Comparison of ENCODE assay signal across 19 mouse cellular contexts in the genomic region with DNA sequence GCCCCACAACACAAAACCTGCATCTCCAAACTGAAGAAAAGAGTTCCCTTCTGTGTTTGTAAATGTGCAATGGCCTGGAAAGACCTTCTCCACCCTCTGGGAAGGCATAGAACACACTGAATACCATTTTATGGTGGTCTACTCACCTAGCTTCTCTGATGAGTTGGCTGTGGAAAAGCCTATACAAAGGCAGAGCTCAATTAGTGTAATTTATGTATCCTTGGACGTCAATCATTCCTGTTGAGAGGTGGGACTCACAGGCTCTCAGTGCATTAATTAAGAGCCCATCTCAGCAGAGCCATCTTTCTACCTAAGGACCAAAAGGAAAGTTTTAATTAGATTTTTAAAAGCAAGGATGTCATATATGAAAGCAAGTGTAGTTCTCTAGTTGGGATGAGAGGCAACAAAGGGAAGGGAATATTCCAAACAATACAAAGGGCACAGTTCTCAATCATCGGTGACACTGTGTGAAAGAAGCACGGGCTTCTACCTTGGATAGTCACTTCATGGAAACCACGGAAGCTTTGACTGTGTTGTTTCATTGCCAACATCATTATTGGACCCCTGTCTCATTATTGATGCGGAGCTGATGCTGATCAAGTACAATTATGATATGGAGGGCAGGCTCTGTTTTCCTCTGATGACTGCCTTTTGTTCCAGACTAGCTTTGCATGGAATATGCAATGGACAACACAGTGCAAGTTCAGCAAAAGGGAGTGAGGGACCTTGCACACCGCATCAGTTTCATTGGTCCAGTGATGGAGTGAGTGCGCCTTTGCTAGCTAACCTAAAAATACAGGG.
DNase-seq lines count a peak whose midpoint lies in the region; ATAC-seq lines count a peak whose summit lies in the region.
"Had no signal": no experiment of that assay in that cellular context is flagged by ENCODE, and none has a peak within 500 bp of the region (broad histone marks: within the 10 kb centered on the region; RNA-seq: fewer than 3 reads in every experiment).

No protein-coding gene starts in this region.

- no peak overlapping the region for H3K9ac ChIP-seq in midbrain, embryonic 13.5 days (replicated peaks)
- no peak overlapping the region for H3K9ac ChIP-seq in midbrain, embryonic 11.5 days (ENCODE audit: low read length)
- no peak overlapping the region for H3K9ac ChIP-seq in forebrain, embryonic 13.5 days
- H3K9ac ChIP-seq in hindbrain, embryonic 12.5 days, result no peak overlapping the region
- H3K9ac ChIP-seq: embryonic facial prominence, embryonic 15.5 days; heart, embryonic 12.5 days had no signal

- DNase-seq in midbrain, embryonic 11.5 days (ENCODE audit: low spot score, missing footprints), result no peak
- DNase-seq in retina, postnatal 1 day, result peak; percentile 57
- DNase-seq in cerebellum, adult 18-20 months, result no peak
- DNase-seq in gastrocnemius, adult 8-10 months (ENCODE audit: low spot score in 2 of 2), result no peak
- DNase-seq: cerebellum, adult 9-10 months; heart, postnatal 14 days; kidney, adult 2 months; kidney, postnatal 14 days; lung, adult 18-20 months; lung, postnatal 14 days; right cerebral cortex, adult 18-20 months had no signal

- WGBS in midbrain, embryonic 13.5 days, result 68% methylated on average over 7 of the region's 7 CpGs
- WGBS in midbrain, embryonic 11.5 days, result 75% methylated on average over 7 of the region's 7 CpGs
- 37% methylated on average over 7 of the region's 7 CpGs for WGBS in forebrain, embryonic 13.5 days
- WGBS in hindbrain, embryonic 12.5 days, result 60% methylated on average over 7 of the region's 7 CpGs

- no peak overlapping the region for H3K4me2 ChIP-seq in midbrain, embryonic 13.5 days (replicated peaks)
- H3K4me2 ChIP-seq in midbrain, embryonic 11.5 days, result no peak overlapping the region
- H3K4me2 ChIP-seq in forebrain, embryonic 13.5 days, result peak overlapping the region; percentile 14; the same call in 1 of the 2 replicates
- H3K4me2 ChIP-seq in hindbrain, embryonic 12.5 days (replicated peaks), result no peak overlapping the region
- H3K4me2 ChIP-seq: embryonic facial prominence, embryonic 15.5 days; heart, embryonic 12.5 days; liver, embryonic 11.5 days had no signal

- H3K27ac ChIP-seq in midbrain, embryonic 13.5 days, result 0 out of 2 replicates have a peak overlapping the region, but pooled peaks have one; percentile 46
- no peak overlapping the region for H3K27ac ChIP-seq in midbrain, embryonic 11.5 days (ENCODE audit: low read depth, low read length)
- no peak overlapping the region for H3K27ac ChIP-seq in forebrain, embryonic 13.5 days
- peak overlapping the region; percentile 35; the same call in 1 of the 2 replicates for H3K27ac ChIP-seq in hindbrain, embryonic 12.5 days
- H3K27ac ChIP-seq: embryonic facial prominence, embryonic 15.5 days; limb, embryonic 10.5 days had no signal

- no peak overlapping the region for H3K4me3 ChIP-seq in midbrain, embryonic 13.5 days (replicated peaks)
- H3K4me3 ChIP-seq in midbrain, embryonic 11.5 days (ENCODE audit: low read depth, low read length), result no peak overlapping the region
- no peak overlapping the region for H3K4me3 ChIP-seq in forebrain, embryonic 13.5 days
- H3K4me3 ChIP-seq in hindbrain, embryonic 12.5 days, result no peak overlapping the region
- H3K4me3 ChIP-seq: embryonic facial prominence, embryonic 15.5 days; heart, embryonic 12.5 days; limb, embryonic 10.5 days had no signal

- ATAC-seq in midbrain, embryonic 13.5 days, result no peak
- ATAC-seq in midbrain, embryonic 11.5 days (ENCODE audit: low FRiP score), result no peak
- ATAC-seq in forebrain, embryonic 13.5 days, result peak; percentile 70
- peak; percentile 58; the same call in 1 of the 2 replicates for ATAC-seq in hindbrain, embryonic 12.5 days (ENCODE audit: low FRiP score)
- ATAC-seq: inflammation-experienced regulatory T-cells, adult 6 months had no signal

- H3K27me3 ChIP-seq in midbrain, embryonic 13.5 days, result no peaks in the 10 kb centered on the region
- H3K27me3 ChIP-seq in midbrain, embryonic 11.5 days (ENCODE audit: control insufficient read depth, insufficient read depth, low read length), result no peaks in the 10 kb centered on the region
- H3K27me3 ChIP-seq in forebrain, embryonic 13.5 days, result peaks cover 4% of the 10 kb centered on the region; the same call in 1 of the 2 replicates
- no peaks in the 10 kb centered on the region for H3K27me3 ChIP-seq in hindbrain, embryonic 12.5 days
- H3K27me3 ChIP-seq: embryonic facial prominence, embryonic 15.5 days; heart, embryonic 12.5 days had no signal

- H3K36me3 ChIP-seq in midbrain, embryonic 13.5 days, result no peaks in the 10 kb centered on the region
- no peaks in the 10 kb centered on the region for H3K36me3 ChIP-seq in midbrain, embryonic 11.5 days (ENCODE audit: control insufficient read depth, insufficient read depth, low read length)
- no peaks in the 10 kb centered on the region for H3K36me3 ChIP-seq in forebrain, embryonic 13.5 days (ENCODE audit: poor library complexity, severe bottlenecking)
- no peaks in the 10 kb centered on the region for H3K36me3 ChIP-seq in hindbrain, embryonic 12.5 days
- H3K36me3 ChIP-seq: embryonic facial prominence, embryonic 15.5 days; heart, embryonic 12.5 days; limb, embryonic 10.5 days had no signal

- no peaks in the 10 kb centered on the region for H3K4me1 ChIP-seq in midbrain, embryonic 13.5 days (replicated peaks)
- H3K4me1 ChIP-seq in midbrain, embryonic 11.5 days (ENCODE audit: control insufficient read depth, insufficient read depth, low read length), result no peaks in the 10 kb centered on the region
- peaks cover 10% of the 10 kb centered on the region for H3K4me1 ChIP-seq in forebrain, embryonic 13.5 days
- peaks cover 9% of the 10 kb centered on the region for H3K4me1 ChIP-seq in hindbrain, embryonic 12.5 days
- H3K4me1 ChIP-seq: embryonic facial prominence, embryonic 15.5 days; heart, embryonic 12.5 days; limb, embryonic 10.5 days had no signal

- H3K9me3 ChIP-seq in midbrain, embryonic 13.5 days, result no peaks in the 10 kb centered on the region
- H3K9me3 ChIP-seq in midbrain, embryonic 11.5 days (ENCODE audit: control insufficient read depth, low read length), result no peaks in the 10 kb centered on the region
- no peaks in the 10 kb centered on the region for H3K9me3 ChIP-seq in forebrain, embryonic 13.5 days (replicated peaks)
- no peaks in the 10 kb centered on the region for H3K9me3 ChIP-seq in hindbrain, embryonic 12.5 days (replicated peaks)
- H3K9me3 ChIP-seq: embryonic facial prominence, embryonic 15.5 days; heart, embryonic 12.5 days; limb, embryonic 10.5 days had no signal

Comparison
In these comparisons a context has a peak if more than half of its experiments do, and no peak if none do; other contexts are left out.
1. H3K27ac ChIP-seq: peak in midbrain, embryonic 13.5 days (single experiment) and hindbrain, embryonic 12.5 days (single experiment); none in midbrain, embryonic 11.5 days (single experiment) and forebrain, embryonic 13.5 days (single experiment).
2. ATAC-seq: peak in forebrain, embryonic 13.5 days (single experiment) and hindbrain, embryonic 12.5 days (single experiment); none in midbrain, embryonic 13.5 days (single experiment) and midbrain, embryonic 11.5 days (single experiment).